Mouse (Mus musculus) bone marrow macrophage, adult 2 months (primary cell): ENCODE data around the gene 2610044O15Rik8.

Experiments
- CTCF ChIP-seq: IDR thresholded peaks from 2 replicates; pipeline ENCODE4 v1.5.1; 2012; ENCODE audit warnings: low read depth, mild to moderate bottlenecking, low read length, moderate library complexity
- POLR2A ChIP-seq: IDR thresholded peaks from 2 replicates; pipeline ENCODE4 v1.6.1; 2012; ENCODE audit warnings: mild to moderate bottlenecking, low read depth, low read length, borderline replicate concordance

GRCm38 (mm10) chr8:129264296-129264695 lies 30.1 kb upstream of the 2610044O15Rik8 start:
- no peak for TF ChIP-seq CTCF
- no peak for TF ChIP-seq POLR2A
